Mouse (Mus musculus): ENCODE data around the gene Il1rl1. TPM values are rescaled to one million over a fixed set of nuclear protein-coding genes. Genes with fewer than 3 reads are reported as not detected.

Gene Il1rl1
- polyA plus RNA-seq, 1 experiment from 2014 or later = 0.38 TPM

DNA sequence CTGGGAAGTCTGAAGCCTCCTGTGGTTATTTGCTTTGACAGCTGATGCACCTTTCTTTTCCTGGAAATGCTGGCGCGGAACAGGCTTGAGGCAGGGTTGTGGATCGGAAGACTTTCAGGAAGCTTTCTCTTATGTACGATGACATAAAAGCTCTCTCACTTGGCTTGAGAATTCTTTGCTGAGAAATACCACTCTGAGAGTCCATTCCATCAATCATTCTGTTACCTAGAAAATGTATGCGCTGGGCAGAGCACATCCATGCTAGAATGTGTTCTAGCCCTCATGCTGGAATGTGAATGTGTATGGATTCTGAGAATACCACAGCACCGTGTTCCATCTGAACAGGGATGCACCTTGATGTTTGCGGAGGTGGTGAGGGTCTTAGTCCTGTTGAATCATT is 15.1 kb upstream of the Il1rl1 start:
- H3K4me1 ChIP-seq = no peaks in the 10 kb centered on the region
- no peak for ATAC-seq (replicated peaks; ENCODE audit: low FRiP score)
- no peaks in the 10 kb centered on the region for H3K9me3 ChIP-seq (replicated peaks)
- no peak overlapping the region for H3K27ac ChIP-seq
- WGBS = 84% methylated on average over 7 of the region's 7 CpGs
- no peaks in the 10 kb centered on the region for H3K27me3 ChIP-seq
- H3K4me2 ChIP-seq = no peak overlapping the region
- no peak overlapping the region for H3K4me3 ChIP-seq (replicated peaks)
- no peak overlapping the region for H3K9ac ChIP-seq
- no peaks in the 10 kb centered on the region for H3K36me3 ChIP-seq

DNA sequence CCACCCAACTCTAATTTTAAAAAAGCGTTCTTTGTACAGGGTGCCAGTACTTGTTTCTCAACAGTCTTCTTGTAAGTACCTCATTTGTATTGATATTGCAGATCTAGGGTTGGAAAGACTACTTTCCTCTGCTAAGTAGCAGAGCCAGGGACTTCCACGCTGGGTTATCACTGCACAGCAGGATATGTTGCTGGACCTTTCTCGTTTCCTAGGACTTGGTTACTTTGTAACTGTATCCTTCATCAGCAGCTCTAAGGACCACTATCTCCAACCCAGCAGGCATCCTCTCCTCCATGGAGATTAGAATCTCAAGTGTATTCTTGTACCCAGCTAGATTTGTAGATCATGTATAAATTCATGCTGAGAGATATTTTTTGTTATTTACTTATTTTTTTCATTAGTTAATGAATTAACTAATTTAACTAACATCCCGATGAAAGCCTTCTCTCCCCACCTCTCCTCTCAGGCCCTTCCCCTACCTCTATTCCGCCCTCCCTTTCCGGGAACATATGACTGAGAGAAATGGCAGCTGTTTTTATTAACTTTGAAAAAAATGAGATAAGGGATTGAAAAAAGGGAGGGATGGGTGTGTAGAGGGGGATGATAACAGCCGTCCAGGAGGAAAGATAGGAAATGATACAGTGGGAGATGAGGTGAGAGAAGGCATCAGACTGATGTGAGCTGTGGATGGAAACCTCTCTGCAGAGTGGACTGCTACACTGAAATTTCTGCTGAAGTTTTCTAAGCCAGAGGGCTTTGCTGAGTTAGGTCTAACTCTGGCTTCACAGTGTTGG is 14.3 kb upstream of the Il1rl1 start:
- 66% methylated on average over 7 of the region's 7 CpGs for WGBS
- Histone ChIP-seq H3K4me1 (no peaks in the 10 kb centered on the region), H3K27ac (no peak overlapping the region), H3K27me3 (no peaks in the 10 kb centered on the region), H3K9me3 (replicated peaks) (no peaks in the 10 kb centered on the region), H3K4me3 (replicated peaks) (no peak overlapping the region), H3K4me2 (no peak overlapping the region), H3K9ac (no peak overlapping the region), H3K36me3 (no peaks in the 10 kb centered on the region)
- no peak for ATAC-seq (replicated peaks; ENCODE audit: low FRiP score)

DNA sequence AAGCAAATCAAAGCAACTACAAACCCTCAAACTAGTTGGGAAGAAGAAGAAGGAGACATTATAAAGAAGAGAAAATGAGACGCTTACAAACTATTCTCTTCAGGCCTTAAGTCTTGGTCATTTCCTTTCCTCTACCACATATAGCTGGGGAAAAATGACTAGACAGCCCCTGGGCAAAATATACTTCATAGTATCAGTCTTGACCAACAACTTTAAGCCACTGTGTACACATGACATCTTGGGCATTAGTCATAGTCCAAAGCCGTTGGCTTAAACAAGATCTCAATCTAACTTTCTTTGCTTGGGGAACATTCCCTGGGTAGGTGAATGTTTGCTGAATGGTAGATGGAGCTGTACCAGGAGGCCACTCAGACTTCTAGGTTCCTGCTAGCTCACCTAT is 12.3 kb upstream of the Il1rl1 start:
- H3K9me3 ChIP-seq (replicated peaks) = no peaks in the 10 kb centered on the region
- 88% methylated on average over 2 of the region's 2 CpGs for WGBS

DNA sequence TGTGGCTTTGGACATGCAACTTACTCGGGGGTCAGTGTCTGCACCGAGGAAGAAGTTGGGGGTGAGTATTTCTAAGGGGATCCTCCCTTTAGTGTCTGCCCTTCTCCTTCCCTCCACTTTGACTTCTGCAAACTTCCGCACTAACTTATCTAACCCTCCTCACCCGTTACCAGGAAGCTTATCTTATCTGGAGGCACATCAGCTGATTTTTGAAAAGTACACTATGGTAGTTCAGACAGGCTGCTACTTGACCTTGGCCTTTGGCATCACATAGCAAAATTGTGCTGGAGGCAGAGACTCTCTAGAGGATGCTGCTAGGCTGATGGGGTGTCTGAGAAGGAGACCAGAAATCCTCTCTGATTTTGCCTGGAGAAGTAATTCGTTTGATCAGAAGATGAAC is 10.9 kb upstream of the Il1rl1 start:
- Histone ChIP-seq H3K4me3 (replicated peaks) (no peak overlapping the region), H3K9ac (no peak overlapping the region), H3K27ac (no peak overlapping the region), H3K36me3 (no peaks in the 10 kb centered on the region), H3K9me3 (replicated peaks) (no peaks in the 10 kb centered on the region), H3K27me3 (no peaks in the 10 kb centered on the region), H3K4me2 (no peak overlapping the region), H3K4me1 (no peaks in the 10 kb centered on the region)
- 66% methylated on average over 5 of the region's 5 CpGs for WGBS
- no peak for ATAC-seq (replicated peaks; ENCODE audit: low FRiP score)

More for the DNA sequence above, 12.3 kb upstream of the Il1rl1 start:
- Histone ChIP-seq H3K9ac (no peak overlapping the region), H3K36me3 (no peaks in the 10 kb centered on the region), H3K4me3 (replicated peaks) (no peak overlapping the region), H3K4me1 (no peaks in the 10 kb centered on the region), H3K27me3 (no peaks in the 10 kb centered on the region), H3K4me2 (no peak overlapping the region), H3K27ac (no peak overlapping the region)
- no peak for ATAC-seq (replicated peaks; ENCODE audit: low FRiP score)

DNA sequence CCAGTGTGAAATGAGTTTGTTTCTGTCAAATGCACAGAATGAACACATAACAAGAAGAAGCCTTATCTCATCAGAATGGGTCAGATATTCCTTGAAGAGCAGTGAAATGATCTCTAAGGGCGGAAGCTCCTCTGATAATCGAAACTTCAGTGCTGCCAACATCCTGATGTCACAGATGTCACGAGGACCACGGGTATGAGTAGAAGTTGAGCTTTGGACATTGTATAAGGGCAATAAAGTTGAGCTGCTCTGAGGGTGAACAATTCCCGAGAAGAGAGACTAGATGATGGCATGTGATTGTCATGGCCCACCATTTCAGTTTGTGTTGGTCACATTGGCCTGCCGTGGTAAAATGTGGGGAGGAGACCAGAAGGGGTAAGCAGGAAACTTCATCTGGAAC is 5.5 kb upstream of the Il1rl1 start:
- H3K4me1 ChIP-seq = no peaks in the 10 kb centered on the region
- no peak overlapping the region for H3K4me3 ChIP-seq (replicated peaks)
- H3K27me3 ChIP-seq = no peaks in the 10 kb centered on the region
- no peaks in the 10 kb centered on the region for H3K36me3 ChIP-seq
- no peak overlapping the region for H3K9ac ChIP-seq
- H3K4me2 ChIP-seq = no peak overlapping the region
- no peak for ATAC-seq (replicated peaks; ENCODE audit: low FRiP score)
- WGBS = 84% methylated on average over 6 of the region's 6 CpGs
- H3K9me3 ChIP-seq (replicated peaks) = no peaks in the 10 kb centered on the region
- H3K27ac ChIP-seq = no peak overlapping the region

DNA sequence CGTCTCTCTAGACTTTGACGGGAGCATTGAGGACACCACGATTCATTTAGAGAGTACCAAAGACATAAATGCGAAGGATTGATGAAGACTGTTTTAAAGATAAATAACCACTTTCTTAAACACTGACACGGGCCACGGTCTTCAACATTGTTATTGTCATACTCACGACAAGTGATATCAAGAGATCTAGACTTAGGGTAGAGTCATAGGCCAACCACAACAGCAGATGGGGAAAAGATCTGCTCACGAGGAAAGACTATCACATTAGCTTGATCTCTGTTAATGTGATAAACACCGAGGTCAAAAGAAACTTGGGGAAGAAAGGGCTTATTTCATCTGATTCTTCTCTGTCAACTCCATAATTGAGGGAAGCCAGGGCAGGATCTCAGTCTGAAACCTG is 2.1 kb upstream of the Il1rl1 start:
- H3K27me3 ChIP-seq = no peaks in the 10 kb centered on the region
- no peaks in the 10 kb centered on the region for H3K36me3 ChIP-seq
- no peak for ATAC-seq (replicated peaks; ENCODE audit: low FRiP score)
- H3K27ac ChIP-seq = no peak overlapping the region
- H3K4me2 ChIP-seq = no peak overlapping the region
- WGBS = 85% methylated on average over 9 of the region's 9 CpGs
- H3K9ac ChIP-seq = no peak overlapping the region
- no peak overlapping the region for H3K4me3 ChIP-seq (replicated peaks)
- H3K4me1 ChIP-seq = no peaks in the 10 kb centered on the region
- no peaks in the 10 kb centered on the region for H3K9me3 ChIP-seq (replicated peaks)

DNA sequence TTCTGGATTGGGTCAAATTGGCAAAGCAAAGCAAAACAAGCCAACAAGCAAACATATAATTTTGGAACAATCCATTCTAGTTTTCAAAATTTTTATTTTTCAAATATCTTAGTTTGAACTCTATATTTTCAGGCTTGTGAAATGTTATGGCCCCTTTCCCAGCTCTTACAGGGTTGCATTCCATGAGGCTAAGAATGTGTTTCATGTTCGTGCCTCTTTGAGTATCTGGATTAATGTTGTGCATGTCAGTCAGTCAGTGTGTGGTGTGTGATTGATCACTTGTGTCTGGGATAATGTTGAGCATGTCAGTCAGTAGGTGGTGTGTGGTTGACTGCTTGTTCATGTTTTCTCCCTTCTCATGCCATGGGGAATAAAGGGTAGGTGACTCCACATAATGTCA is 1.5 kb upstream of the Il1rl1 start:
- no peaks in the 10 kb centered on the region for H3K9me3 ChIP-seq (replicated peaks)
- H3K4me3 ChIP-seq (replicated peaks) = no peak overlapping the region
- H3K4me2 ChIP-seq = no peak overlapping the region
- no peak overlapping the region for H3K9ac ChIP-seq
- no peaks in the 10 kb centered on the region for H3K27me3 ChIP-seq
- no peaks in the 10 kb centered on the region for H3K4me1 ChIP-seq
- ATAC-seq (replicated peaks; ENCODE audit: low FRiP score) = no peak
- H3K27ac ChIP-seq = no peak overlapping the region
- 92% methylated on average over 1 of the region's 1 CpGs for WGBS
- no peaks in the 10 kb centered on the region for H3K36me3 ChIP-seq

DNA sequence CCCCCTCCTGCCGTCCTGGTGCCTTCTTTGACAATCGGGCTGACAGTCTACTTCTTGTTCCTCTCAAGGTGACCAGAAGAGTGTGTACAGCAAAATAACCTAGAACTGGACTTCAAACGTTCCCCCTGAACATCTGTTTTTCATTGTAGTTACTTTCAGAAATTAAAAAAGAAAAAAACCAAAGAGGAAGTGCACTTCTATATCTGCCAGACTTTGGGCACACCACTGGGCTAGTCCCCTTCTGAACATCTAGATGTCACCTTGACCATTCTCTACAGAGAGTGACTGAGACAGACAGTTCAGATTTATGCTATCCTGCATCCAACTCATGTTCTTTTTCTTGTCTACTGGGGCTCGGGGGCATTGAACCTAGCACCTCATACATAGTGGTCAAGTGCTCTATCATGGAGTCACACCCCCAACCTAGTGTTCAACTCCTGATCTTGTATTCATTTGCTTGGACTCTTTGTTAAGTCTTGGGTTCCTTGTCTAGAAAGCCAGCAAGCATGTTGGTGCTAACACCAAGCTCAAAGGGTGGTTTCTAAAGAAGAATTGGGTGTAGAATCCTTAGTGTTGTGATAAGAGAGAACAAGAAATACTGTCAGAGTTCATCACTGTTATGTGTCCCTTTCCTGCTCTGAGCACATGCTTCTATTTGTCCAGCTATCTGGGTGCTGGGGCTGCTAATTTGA is 919 bp downstream of the Il1rl1 start:
- Histone ChIP-seq H3K4me3 (replicated peaks) (no peak overlapping the region), H3K27me3 (no peaks in the 10 kb centered on the region), H3K9me3 (replicated peaks) (no peaks in the 10 kb centered on the region), H3K9ac (no peak overlapping the region), H3K27ac (no peak overlapping the region), H3K4me1 (no peaks in the 10 kb centered on the region), H3K36me3 (no peaks in the 10 kb centered on the region), H3K4me2 (no peak overlapping the region)
- WGBS = 81% methylated on average over 4 of the region's 4 CpGs
- ATAC-seq (replicated peaks; ENCODE audit: low FRiP score) = no peak

DNA sequence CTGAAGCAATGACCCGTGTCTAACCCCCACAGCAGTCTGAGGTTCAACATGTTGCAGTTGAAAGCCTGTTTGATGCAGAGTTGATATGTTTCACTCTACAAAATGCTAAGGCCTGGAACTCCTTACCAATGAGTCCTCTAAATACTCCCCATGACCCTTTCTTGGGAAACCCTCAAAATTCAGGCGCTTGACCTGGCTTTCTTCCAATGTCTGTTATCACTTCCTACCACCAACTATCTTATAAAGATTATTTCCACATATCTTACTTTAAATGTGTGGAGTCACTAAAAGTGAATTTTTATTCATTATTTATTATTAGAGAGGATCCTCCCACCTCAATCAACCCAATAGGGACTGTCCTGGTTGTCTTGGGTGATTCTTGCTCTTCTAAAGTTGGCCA is 2.8 kb downstream of the Il1rl1 start:
- no peak overlapping the region for H3K4me2 ChIP-seq

DNA sequence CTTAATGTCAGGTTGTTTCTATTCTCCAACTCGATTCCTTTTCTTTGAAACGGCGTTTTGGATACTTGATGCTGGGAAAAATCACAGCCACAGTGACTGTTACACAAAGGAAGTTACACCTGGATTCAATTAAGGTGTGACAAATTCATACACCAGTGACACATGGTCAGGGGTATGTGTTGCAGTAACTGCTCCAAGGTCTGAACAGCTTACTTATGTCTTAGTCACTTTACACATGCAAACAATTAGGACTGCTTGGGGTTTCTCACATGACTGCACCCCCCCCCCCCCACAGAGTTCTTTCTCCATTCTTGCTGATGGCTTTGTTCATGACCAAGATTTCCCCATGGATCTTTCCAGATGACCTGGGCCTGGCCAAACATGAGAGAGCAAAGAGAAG is 6.6 kb downstream of the Il1rl1 start:
- Histone ChIP-seq H3K4me2 (no peak overlapping the region), H3K4me1 (no peaks in the 10 kb centered on the region), H3K4me3 (replicated peaks) (no peak overlapping the region), H3K27ac (no peak overlapping the region), H3K36me3 (no peaks in the 10 kb centered on the region), H3K9me3 (replicated peaks) (no peaks in the 10 kb centered on the region), H3K27me3 (no peaks in the 10 kb centered on the region), H3K9ac (no peak overlapping the region)
- 91% methylated on average over 3 of the region's 3 CpGs for WGBS
- ATAC-seq (replicated peaks; ENCODE audit: low FRiP score) = no peak

More for the DNA sequence above, 2.8 kb downstream of the Il1rl1 start:
- Histone ChIP-seq H3K27ac (no peak overlapping the region), H3K4me1 (no peaks in the 10 kb centered on the region), H3K27me3 (no peaks in the 10 kb centered on the region), H3K9me3 (replicated peaks) (no peaks in the 10 kb centered on the region), H3K36me3 (no peaks in the 10 kb centered on the region), H3K9ac (no peak overlapping the region), H3K4me3 (replicated peaks) (no peak overlapping the region)
- 87% methylated on average over 2 of the region's 2 CpGs for WGBS
- ATAC-seq (replicated peaks; ENCODE audit: low FRiP score) = no peak

DNA sequence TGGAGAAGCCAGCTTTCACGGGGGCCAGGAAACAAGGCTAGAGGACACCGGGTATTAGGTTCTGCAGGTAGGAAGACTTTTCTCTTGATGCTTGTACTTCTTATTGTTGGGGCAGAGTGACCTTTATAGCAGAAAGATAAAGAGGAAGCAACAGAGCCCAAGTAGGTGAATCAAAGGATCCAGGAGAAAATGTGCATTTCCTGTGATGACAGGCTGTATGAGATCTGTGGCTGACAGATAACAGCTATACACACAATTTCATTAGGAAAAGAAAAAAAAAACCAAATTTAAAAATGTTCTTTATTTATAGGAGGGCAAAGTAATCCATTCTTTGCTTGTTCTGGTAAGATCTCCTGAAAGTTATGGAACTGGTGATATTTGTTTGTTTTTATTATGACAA is 8.0 kb downstream of the Il1rl1 start:
- Histone ChIP-seq H3K27me3 (no peaks in the 10 kb centered on the region), H3K4me1 (no peaks in the 10 kb centered on the region), H3K4me3 (replicated peaks) (no peak overlapping the region), H3K36me3 (no peaks in the 10 kb centered on the region), H3K4me2 (no peak overlapping the region), H3K9me3 (replicated peaks) (no peaks in the 10 kb centered on the region), H3K27ac (no peak overlapping the region), H3K9ac (no peak overlapping the region)
- WGBS = 81% methylated on average over 2 of the region's 2 CpGs
- ATAC-seq (replicated peaks; ENCODE audit: low FRiP score) = no peak

DNA sequence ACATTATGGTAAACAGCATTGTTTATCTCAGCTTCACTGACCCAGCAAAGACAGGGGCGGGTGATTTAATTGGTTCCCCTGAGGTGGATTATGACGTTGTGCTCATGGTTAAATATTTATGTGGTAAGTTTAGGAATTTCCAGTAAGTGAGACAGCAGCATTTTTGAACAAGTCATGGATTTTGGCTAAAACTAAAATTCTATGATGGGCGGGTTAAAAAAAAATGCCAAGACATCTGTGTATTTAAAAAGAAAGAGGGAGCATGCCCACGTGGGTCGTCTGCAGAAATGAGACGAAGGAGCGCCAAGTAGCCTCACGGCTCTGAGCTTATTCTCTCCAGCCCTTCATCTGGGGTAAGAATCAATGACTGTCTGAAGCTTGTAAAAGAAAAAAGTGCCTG is 10.1 kb downstream of the Il1rl1 start:
- H3K36me3 ChIP-seq = no peaks in the 10 kb centered on the region
- no peak overlapping the region for H3K4me2 ChIP-seq
- no peaks in the 10 kb centered on the region for H3K9me3 ChIP-seq (replicated peaks)
- no peaks in the 10 kb centered on the region for H3K4me1 ChIP-seq
- no peak overlapping the region for H3K4me3 ChIP-seq (replicated peaks)
- H3K9ac ChIP-seq = no peak overlapping the region
- H3K27ac ChIP-seq = no peak overlapping the region
- no peaks in the 10 kb centered on the region for H3K27me3 ChIP-seq
- no peak for ATAC-seq (replicated peaks; ENCODE audit: low FRiP score)
- 80% methylated on average over 8 of the region's 8 CpGs for WGBS
